Mouse (Mus musculus) kidney, adult 2 months (tissue): Measurements from ENCODE around the gene Btbd6.

Experiments used
- CTCF ChIP-seq: fragments of 200-500 bp; conservative IDR thresholded peaks from 2 replicates; pipeline ENCODE4 v1.5.1; 2011; ENCODE audit warnings: low read depth, mild to moderate bottlenecking, control low read depth, low read length, moderate library complexity, mixed read lengths; ENCODE audit not compliant: insufficient read depth, insufficient read length
- POLR2A ChIP-seq: fragments of 200-500 bp; IDR thresholded peaks from one replicate; pipeline ENCODE4 v1.6.1; 2011; ENCODE audit warnings: low read depth, low read length, control low read depth

DNA sequence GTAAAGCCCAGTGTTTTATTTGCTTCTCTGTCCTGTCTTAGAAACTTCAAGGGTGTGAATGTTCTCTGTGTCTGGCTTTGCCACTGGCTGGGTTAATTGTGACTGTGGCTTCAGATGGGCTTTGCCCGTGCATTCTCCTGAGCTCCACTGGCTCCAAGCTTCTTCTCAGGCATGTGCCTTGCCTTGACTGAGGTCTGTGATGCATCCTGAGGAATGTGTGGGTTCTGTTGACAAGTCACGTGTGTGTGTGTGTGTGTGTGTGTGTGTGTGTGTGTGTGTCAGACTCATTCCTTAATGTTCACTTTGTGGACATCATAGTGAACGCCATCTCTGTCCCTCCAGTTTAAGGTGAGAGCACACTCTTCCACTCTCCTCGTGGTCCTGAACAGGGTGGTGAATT is 42.5 kb downstream of the Btbd6 start:
- TF ChIP-seq POLR2A (no peak), CTCF (no peak)
